Mouse (Mus musculus) kidney, adult 9 months (tissue): Measurements from ENCODE around the gene B4galt2.

Experiments used
- DNase-seq: peaks from one replicate; pipeline ENCODE4 v3.0.0; 2022

The B4galt2 gene

DNA sequence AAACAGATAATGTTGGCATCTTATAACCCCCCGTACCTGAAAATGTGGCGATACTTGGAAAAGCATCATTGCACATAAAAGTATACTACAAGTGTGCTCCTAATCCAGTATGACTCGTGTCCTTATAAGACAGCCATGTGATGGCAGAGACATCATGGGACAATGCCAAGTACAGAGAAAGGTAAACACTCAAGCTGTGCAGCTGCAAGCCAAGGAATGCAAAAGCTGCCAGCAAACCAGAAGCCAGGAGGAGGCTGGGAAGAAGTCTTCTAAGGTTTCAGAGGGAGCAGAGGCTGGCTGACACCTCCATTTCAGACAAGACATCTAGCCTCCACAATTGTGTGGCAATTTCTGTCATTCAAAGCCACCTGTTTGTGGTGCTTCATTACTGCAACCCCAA is 22.9 kb upstream of the B4galt2 start:
- DNase-seq, result no peak

DNA sequence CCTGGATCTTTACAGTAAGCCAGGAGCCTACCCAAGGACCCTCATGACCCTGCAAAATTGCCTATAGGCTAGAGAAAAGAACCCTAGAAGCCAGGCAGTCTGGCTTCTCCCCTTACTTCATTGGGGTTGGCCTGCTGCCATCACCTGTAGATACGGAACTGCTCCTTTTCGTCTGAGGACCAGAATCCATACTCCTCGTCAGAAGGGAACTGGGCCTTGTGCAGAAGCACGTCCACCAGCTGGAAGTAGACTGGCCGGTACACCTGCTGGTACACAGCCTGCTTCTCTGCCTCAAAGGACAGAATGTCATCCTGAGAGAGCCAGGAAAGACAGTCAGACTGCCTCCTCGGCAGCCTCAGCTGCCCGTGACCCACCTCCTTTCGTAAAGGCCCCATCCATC is 21.5 kb upstream of the B4galt2 start:
- DNase-seq, result no peak

GRCm38 (mm10) chr4:117904094-117904493 is 20.8 kb upstream of the B4galt2 start:
- no peak for DNase-seq

GRCm38 (mm10) chr4:117898111-117898510 is 14.8 kb upstream of the B4galt2 start:
- no peak for DNase-seq

DNA sequence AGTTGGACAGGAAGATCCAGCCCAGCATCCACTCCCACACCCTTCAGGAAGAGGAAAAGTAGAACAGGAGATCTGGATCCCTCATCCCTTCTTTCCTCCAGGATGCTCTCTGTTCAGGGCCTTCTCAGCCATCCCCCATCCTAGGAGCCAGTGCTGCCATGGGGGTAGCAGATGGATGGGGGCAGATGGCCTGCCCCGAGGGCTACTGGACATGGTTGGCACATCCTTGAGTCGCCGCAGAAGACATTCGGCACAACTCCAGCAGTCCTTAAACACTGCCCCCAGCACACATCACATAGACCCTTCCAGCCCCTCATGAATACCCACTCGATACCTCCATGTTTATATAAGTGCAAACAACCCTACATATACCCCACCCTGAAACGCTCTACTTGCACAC is 12.7 kb upstream of the B4galt2 start:
- no peak for DNase-seq

- DNase-seq, result no peak
Measured at GRCm38 (mm10) chr4:117895339-117895738, 12.1 kb upstream of the B4galt2 start.

DNA sequence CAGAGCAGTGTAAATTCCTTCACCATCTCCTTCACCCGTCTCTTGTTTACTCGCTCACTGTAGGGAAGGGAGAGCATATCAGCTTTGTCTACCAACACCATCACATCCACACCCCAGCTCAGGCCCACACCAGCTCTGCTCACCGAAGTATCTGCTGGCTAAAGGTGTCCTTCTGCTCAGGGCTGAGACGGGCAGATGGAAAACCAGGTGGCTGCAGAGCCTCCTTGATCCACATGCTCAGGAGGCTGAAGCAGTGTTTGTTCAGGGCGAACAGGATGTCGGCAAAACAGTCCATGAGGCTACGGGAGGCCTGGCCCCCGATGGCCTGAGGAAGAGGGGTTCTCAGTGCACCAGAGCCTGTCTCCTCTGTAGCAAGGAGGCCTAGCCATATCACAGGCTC is 11.3 kb upstream of the B4galt2 start:
- no peak for DNase-seq

GRCm38 (mm10) chr4:117893376-117893775 is 10.1 kb upstream of the B4galt2 start:
- peak; percentile 56 for DNase-seq

DNA sequence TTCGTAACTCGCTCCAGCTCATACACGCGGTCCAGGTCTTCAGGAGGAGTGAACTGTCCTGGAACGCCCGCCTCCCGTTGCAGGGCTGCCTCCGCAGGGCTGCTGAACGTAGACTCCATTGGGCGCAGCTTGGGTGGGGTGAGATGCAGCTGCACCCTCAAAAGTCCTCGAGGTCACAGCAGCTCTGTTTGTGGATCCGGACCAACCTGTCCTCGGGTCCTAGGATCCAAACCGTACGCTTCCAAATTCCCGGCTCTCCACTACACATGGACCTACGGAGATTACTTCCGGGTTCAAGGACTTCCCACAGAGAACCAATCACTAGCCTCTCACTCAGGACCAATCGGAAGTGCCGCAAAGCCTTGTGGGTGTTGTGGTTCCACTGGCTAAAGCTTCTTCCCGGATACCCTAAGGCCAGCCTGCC is 8.5 kb upstream of the B4galt2 start, which contains the start of gene Dph2:
Dph2 (minus strand) TSS at position 295 of the 424 bp plus-strand sequence.
- peak; percentile 90 for DNase-seq

- no peak for DNase-seq
Measured at GRCm38 (mm10) chr4:117890750-117891149, 7.5 kb upstream of the B4galt2 start.

GRCm38 (mm10) chr4:117890031-117890430 is 6.7 kb upstream of the B4galt2 start:
- no peak for DNase-seq

DNA sequence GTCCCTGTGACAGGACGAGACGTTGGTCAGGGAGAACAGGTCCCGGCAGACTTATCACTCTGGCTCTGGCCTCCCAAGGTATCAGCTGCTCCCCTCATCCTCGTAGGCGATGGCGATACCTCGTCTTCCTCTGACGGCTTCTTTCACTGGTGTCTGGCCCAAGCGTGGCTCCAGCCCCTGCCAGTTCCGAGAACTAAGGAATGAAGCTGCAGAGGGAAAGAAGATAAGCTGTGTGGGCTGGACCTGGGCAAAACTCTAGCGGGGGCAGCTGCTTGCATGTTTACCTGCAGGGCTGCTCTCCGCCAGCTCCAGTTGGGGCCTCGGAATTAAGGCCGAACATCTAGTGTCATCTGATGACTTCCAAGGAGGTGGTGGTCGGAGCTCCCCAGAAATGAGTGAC is 6.2 kb upstream of the B4galt2 start:
- DNase-seq, result no peak

DNA sequence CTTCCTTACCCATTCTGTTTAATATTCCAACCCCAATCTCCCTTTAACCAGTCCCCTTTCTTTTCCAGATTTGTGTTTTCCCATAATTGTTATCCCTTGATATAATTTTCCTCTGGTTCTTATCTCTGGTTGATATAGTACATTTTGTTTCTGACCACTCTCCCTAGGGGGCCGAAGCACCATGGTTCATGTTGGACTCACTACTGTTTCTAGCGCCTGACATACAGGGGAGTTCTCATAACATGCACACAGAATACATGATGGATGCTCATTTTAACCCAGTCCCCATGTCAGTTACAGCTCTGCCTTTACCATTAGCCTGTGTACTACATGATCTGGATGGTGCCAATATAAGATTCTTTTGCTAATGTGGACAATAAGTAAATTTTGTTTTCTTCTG is 4.6 kb upstream of the B4galt2 start:
- no peak for DNase-seq

- peak; percentile 96 for DNase-seq
Measured at GRCm38 (mm10) chr4:117887133-117887532, 3.8 kb upstream of the B4galt2 start, which contains the start of gene Atp6v0b. Gene Atp6v0b (minus strand): TSS chr4:117887333.

DNA sequence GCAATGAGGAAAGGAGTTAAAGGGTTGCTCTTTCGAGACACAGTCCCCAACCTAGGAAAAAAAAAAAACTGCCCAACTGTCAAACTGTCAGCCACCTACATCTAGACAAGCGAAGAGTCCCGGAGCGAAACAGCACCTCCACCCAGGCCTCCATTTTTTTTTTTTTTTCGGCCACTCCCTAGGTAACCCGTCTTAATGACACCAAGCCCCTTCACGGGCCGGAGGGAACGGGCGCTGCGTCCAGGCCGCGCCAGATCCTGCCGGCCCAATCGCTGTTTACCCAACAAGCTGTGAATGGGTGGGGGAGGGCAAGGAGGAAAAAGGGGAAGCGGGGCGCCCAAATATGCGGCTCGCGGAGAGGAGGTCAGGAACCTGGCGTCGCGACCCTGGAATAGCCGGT is 3.4 kb upstream of the B4galt2 start:
- peak; percentile 42 for DNase-seq

GRCm38 (mm10) chr4:117885994-117886393 is 2.7 kb upstream of the B4galt2 start:
- DNase-seq, result no peak

DNA sequence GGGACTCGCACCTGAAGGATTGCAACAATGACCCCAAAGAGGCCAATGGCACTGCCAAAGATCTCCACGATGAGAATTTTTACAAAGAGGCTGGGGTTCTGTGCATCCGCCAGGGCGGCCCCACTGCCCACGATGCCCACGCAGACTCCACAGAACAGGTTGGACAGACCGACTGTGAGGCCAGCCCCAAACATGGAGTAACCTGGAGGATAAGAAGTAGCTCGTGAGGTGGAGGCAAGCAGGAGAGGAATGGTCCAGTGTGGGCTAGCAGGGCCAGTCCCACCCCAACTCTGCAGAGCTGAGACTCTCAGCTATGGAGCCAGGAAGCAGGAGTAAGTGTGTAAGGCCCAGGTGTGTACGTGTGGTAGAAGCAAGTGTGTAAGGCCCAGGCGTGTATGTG is 1.8 kb upstream of the B4galt2 start:
- DNase-seq, result no peak

DNA sequence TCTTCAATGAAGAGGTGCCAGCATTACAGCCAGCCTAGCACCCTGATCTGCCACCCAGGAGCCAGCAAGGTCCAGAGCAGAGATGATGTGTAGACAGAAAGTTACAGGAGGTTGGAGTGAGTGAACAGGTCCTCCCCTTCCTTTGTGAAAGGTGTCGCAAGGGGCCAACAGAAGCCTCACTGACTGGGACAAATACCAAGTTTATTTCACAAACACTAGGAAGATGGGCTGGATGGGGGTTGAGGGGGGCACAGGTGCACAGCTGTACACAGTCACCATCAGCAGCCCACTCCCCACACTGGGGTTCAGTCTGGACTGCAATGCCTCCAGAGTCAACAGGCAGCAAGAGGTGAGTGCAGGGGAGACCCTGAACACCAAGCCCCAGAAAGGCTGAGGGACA is 859 bp upstream of the B4galt2 start:
- DNase-seq, result no peak

DNA sequence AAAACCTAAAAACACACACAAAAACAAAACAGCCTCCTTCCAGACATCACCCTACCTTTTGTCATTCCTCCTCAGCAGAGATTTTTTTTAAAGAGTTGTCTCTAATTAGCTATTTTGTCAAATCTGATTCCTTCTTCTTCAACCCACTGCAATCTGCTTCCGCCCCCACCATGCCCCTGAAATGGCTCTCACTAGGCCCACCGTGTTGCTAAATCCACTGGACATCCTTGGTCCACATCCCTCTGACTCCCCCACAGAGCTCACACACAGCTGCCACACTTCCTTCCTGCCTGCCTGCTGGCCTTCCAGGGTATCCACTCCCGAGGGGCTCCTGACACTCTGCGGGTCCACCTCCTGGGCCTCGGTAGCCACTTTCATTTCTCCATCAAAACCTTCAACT is 4.6 kb downstream of the B4galt2 start:
- no peak for DNase-seq

DNA sequence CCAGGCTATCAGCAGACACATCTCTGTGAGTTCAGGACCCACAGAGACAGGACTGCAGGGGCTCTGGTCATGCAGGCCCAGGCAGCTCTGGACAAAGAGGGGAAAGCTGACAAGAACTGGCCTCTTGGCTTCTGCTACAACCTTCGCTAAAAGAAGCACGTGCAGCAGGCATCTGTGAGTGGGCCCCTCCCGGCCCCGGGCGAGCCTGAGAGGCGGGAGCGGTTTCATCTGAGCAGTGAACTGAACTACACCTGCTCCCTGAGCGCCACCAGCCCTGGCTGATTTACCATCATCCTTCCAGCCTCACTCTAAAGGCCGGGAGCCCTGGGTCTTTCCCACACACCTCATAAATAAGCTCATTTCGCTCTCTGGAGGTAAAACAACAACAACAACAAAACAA is 5.0 kb downstream of the B4galt2 start:
- no peak for DNase-seq

- DNase-seq, result no peak
Measured at GRCm38 (mm10) chr4:117873615-117874014, 9.7 kb downstream of the B4galt2 start.

- peak; percentile 33 for DNase-seq
Measured at GRCm38 (mm10) chr4:117872471-117872886, 10.8 kb downstream of the B4galt2 start, which contains the start of gene Ccdc24. Gene Ccdc24 (minus strand): TSS chr4:117872557.

GRCm38 (mm10) chr4:117871787-117872186 is 11.5 kb downstream of the B4galt2 start:
- no peak for DNase-seq

GRCm38 (mm10) chr4:117870437-117870836 is 12.8 kb downstream of the B4galt2 start:
- DNase-seq, result no peak

- DNase-seq, result no peak
Measured at GRCm38 (mm10) chr4:117869317-117869716, 14.0 kb downstream of the B4galt2 start.

DNA sequence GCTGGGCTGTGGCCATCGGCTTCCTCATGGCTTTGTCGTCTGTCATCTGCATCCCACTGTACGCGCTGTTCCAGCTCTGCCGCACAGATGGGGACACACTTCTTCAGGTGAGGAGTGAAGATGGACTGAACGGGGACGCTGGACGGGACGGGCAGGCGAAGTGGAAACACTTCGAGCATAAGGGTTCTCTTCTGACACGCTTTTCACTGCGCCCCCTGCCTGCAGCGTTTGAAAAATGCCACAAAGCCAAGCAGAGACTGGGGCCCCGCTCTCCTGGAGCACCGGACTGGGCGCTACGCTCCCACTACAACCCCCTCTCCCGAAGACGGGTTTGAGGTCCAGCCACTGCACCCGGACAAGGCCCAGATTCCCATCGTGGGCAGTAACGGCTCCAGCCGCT is 15.5 kb downstream of the B4galt2 start:
- DNase-seq, result peak; percentile 57
